Mouse (Mus musculus) thymus, adult 2 months (tissue): ENCODE results near the gene Kpna7.
"Not testable (repeated sequence)": the region's sequence is repeated elsewhere in the genome, so short reads cannot be mapped to it uniquely, and the experiment has no call there.

Source experiments
- CTCF ChIP-seq: fragments of 200-500 bp; IDR thresholded peaks from 2 replicates; pipeline ENCODE4 v1.5.1; 2012; ENCODE audit warnings: mild to moderate bottlenecking, control low read depth, low read length, moderate library complexity, borderline replicate concordance; ENCODE audit not compliant: control insufficient read depth, poor library complexity, insufficient read depth; ENCODE audit errors: extremely low read depth
- POLR2A ChIP-seq: fragments of 200-500 bp; IDR thresholded peaks from 2 replicates; pipeline ENCODE4 v1.6.1; 2012; ENCODE audit warnings: mild to moderate bottlenecking, low read length, control low read depth, moderate library complexity; ENCODE audit not compliant: control insufficient read depth, poor library complexity, insufficient read depth; ENCODE audit errors: extremely low read depth

- TF ChIP-seq POLR2A, CTCF: not testable (repeated sequence)
Measured at GRCm38 (mm10) chr5:145042690-145043089, 41.1 kb downstream of the Kpna7 start, which contains the start of gene 1700018F24Rik.
